Mouse (Mus musculus) CH12.LX (cell line): Measurements from ENCODE around the gene Gzmf.

Experiments
- MAX ChIP-seq: IDR thresholded peaks from 2 replicates; pipeline ENCODE4 v1.6.1; 2011; ENCODE audit warnings: low read length, improper control_type of control experiment
- NRF1 ChIP-seq: IDR thresholded peaks from 2 replicates; pipeline ENCODE4 v1.6.1; 2014; ENCODE audit warnings: low read depth, mild to moderate bottlenecking, inconsistent platforms, low read length, improper control_type of control experiment, moderate library complexity
- RCOR1 ChIP-seq: conservative IDR thresholded peaks from 2 replicates; pipeline ENCODE4 v1.6.1; 2012; ENCODE audit warnings: low read depth, mild to moderate bottlenecking, inconsistent platforms, low read length, improper control_type of control experiment
- USF2 ChIP-seq: conservative IDR thresholded peaks from 2 replicates; pipeline ENCODE4 v1.6.1; 2011; ENCODE audit warnings: low read depth, low read length, improper control_type of control experiment

- TF ChIP-seq RCOR1 (no peak), USF2 (no peak), NRF1 (no peak), MAX (no peak)
Measured at GRCm38 (mm10) chr14:56168009-56168408, 43.2 kb downstream of the Gzmf start.
